Mouse (Mus musculus): Measurements from ENCODE around the gene Ttc23l. TPM values are rescaled to one million over a fixed set of nuclear protein-coding genes. Genes with fewer than 3 reads are reported as not detected.

The Ttc23l gene
- polyA plus RNA-seq, 1 experiment from 2014 or later = not detected

GRCm38 (mm10) chr15:10469641-10470150, 88.8 kb downstream of the Ttc23l start:
- under 1% methylated on average over 39 of the region's 40 CpGs for WGBS
- no peaks in the 10 kb centered on the region for H3K27me3 ChIP-seq
- H3K4me1 ChIP-seq = peaks cover 18% of the 10 kb centered on the region; the same call in 1 of the 2 replicates
- H3K4me3 ChIP-seq = peak overlapping the region; percentile 85
- H3K36me3 ChIP-seq (ENCODE audit: poor library complexity, severe bottlenecking) = peaks cover 7% of the 10 kb centered on the region
- peak overlapping the region; percentile 90 for H3K9ac ChIP-seq
- H3K9me3 ChIP-seq (replicated peaks) = no peaks in the 10 kb centered on the region
- peak; percentile 19; the same call in 1 of the 2 replicates for ATAC-seq
- peak overlapping the region; percentile 76 for H3K27ac ChIP-seq
- peak overlapping the region; percentile 83 for H3K4me2 ChIP-seq

- Histone ChIP-seq H3K27me3 (no peaks in the 10 kb centered on the region), H3K9me3 (replicated peaks) (no peaks in the 10 kb centered on the region), H3K4me3 (peak overlapping the region; percentile 85; the same call in 1 of the 2 replicates), H3K4me2 (peak overlapping the region; percentile 83), H3K9ac (no peak overlapping the region), H3K4me1 (peaks cover 18% of the 10 kb centered on the region; the same call in 1 of the 2 replicates), H3K27ac (no peak overlapping the region), H3K36me3 (ENCODE audit: poor library complexity, severe bottlenecking) (no peaks in the 10 kb centered on the region)
- WGBS = 85% methylated on average over 3 of the region's 3 CpGs
- no peak for ATAC-seq
These were observed 89.7 kb downstream of the Ttc23l start for GRCm38 (mm10) chr15:10468761-10469160.

- 95% methylated on average over 3 of the region's 3 CpGs for WGBS
- H3K36me3 ChIP-seq (ENCODE audit: poor library complexity, severe bottlenecking) = peaks cover 25% of the 10 kb centered on the region
- no peak for ATAC-seq
These were observed 93.8 kb downstream of the Ttc23l start for GRCm38 (mm10) chr15:10464678-10465077.

GRCm38 (mm10) chr15:10463555-10463954, 94.9 kb downstream of the Ttc23l start:
- Histone ChIP-seq H3K27ac (no peak overlapping the region), H3K9me3 (replicated peaks) (no peaks in the 10 kb centered on the region), H3K27me3 (no peaks in the 10 kb centered on the region), H3K4me3 (no peak overlapping the region), H3K4me2 (no peak overlapping the region), H3K36me3 (ENCODE audit: poor library complexity, severe bottlenecking) (peaks cover 33% of the 10 kb centered on the region), H3K9ac (no peak overlapping the region), H3K4me1 (peaks cover 4% of the 10 kb centered on the region; the same call in 1 of the 2 replicates)
- ATAC-seq = no peak
- 88% methylated on average over 5 of the region's 5 CpGs for WGBS

More at GRCm38 (mm10) chr15:10464678-10465077, 93.8 kb downstream of the Ttc23l start:
- H3K4me3 ChIP-seq = no peak overlapping the region
- no peaks in the 10 kb centered on the region for H3K27me3 ChIP-seq
- peaks cover 14% of the 10 kb centered on the region; the same call in 1 of the 2 replicates for H3K4me1 ChIP-seq
- H3K9me3 ChIP-seq (replicated peaks) = no peaks in the 10 kb centered on the region
- no peak overlapping the region for H3K9ac ChIP-seq
- no peak overlapping the region for H3K4me2 ChIP-seq
- H3K27ac ChIP-seq = no peak overlapping the region

- H3K27ac ChIP-seq = no peak overlapping the region
- H3K36me3 ChIP-seq (ENCODE audit: poor library complexity, severe bottlenecking) = peaks cover 53% of the 10 kb centered on the region
- no peak overlapping the region for H3K4me3 ChIP-seq
- H3K9me3 ChIP-seq (replicated peaks) = no peaks in the 10 kb centered on the region
- H3K27me3 ChIP-seq = no peaks in the 10 kb centered on the region
- H3K4me1 ChIP-seq = no peaks in the 10 kb centered on the region
- ATAC-seq = no peak
- 95% methylated on average over 12 of the region's 12 CpGs for WGBS
- H3K4me2 ChIP-seq = no peak overlapping the region
- H3K9ac ChIP-seq = no peak overlapping the region
These were observed 97.5 kb downstream of the Ttc23l start for GRCm38 (mm10) chr15:10460986-10461385.

Other genes with a start within 250 kb of the Ttc23l start
- gene Gm21973, start 233.3 kb downstream of the Ttc23l start, polyA plus RNA-seq (2015; fragmentation: Nextera tagmentation; extraction: Ambion mirVana) = not detected in 2 replicates
- gene Agxt2, start 200.1 kb downstream of the Ttc23l start, polyA plus RNA-seq (2015; fragmentation: Nextera tagmentation; extraction: Ambion mirVana) = not detected in 2 replicates
- gene Dnajc21, start 88.2 kb downstream of the Ttc23l start, polyA plus RNA-seq (2015; fragmentation: Nextera tagmentation; extraction: Ambion mirVana) = 9.8 and 10.4 TPM in 2 replicates
- 103 and 118 TPM in 2 replicates for gene Brix1, start 72.7 kb downstream of the Ttc23l start, polyA plus RNA-seq (2015; fragmentation: Nextera tagmentation; extraction: Ambion mirVana)
- 37.4 and 40.7 TPM in 2 replicates for gene Rad1, start 72.7 kb downstream of the Ttc23l start, polyA plus RNA-seq (2015; fragmentation: Nextera tagmentation; extraction: Ambion mirVana)
- 37.9 and 43.7 TPM in 2 replicates for gene Rai14, start 156.0 kb upstream of the Ttc23l start, polyA plus RNA-seq (2015; fragmentation: Nextera tagmentation; extraction: Ambion mirVana)

Measured in forebrain, embryonic 13.5 days (tissue).